Mouse (Mus musculus) ES-Bruce4 (cell line): ENCODE data around the gene Snap23.

Source experiments
- CTCF ChIP-seq: IDR thresholded peaks from one replicate; pipeline ENCODE4 v1.8.1; 2011; ENCODE audit warnings: low read depth, low read length
- POLR2A ChIP-seq: IDR thresholded peaks from one replicate; pipeline ENCODE4 v1.8.1; 2011; ENCODE audit warnings: low read length; ENCODE audit not compliant: insufficient read depth

- TF ChIP-seq CTCF (no peak), POLR2A (no peak)
Measured at GRCm38 (mm10) chr2:120616279-120617163, 49.0 kb downstream of the Snap23 start.
